ENCODE assay signal across 7 mouse cellular contexts in the genomic region with DNA sequence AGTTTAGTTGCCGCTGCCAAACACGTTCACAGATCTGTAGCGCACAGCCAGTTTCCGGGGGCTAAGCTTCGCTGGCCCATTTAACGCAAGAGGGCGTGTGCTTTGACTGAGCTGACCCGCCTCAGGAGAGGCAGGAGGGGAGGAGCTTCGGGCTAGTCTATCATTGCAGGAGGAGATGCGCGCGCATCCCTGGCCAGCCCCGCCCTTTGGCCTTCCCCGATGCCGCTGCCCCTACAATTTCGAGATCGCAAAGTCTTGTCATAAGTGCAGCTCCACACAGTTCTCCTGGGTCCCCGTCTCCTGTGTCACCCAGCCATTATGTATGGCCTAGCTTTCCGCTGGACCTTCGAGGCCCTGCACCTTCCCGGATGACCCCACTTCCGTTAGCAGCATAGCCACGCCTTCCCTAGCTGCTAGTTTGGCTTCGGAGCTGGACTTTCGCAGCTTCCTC. TPM values are rescaled to one million over a fixed set of nuclear protein-coding genes. Genes with fewer than 3 reads are reported as not detected.
A peak's percentile ranks its signal among the peaks of the same experiment; 100 is the strongest.
DNase-seq lines count a peak whose midpoint lies in the region; ATAC-seq lines count a peak whose summit lies in the region.

G6pdx (minus strand) TSS at position 369 of the 451 bp plus-strand sequence.

- H3K36me3 ChIP-seq in intestine, embryonic 15.5 days = no peaks in the 10 kb centered on the region
- peaks cover 8% of the 10 kb centered on the region for H3K36me3 ChIP-seq in midbrain, embryonic 10.5 days

- H3K9me3 ChIP-seq in intestine, embryonic 15.5 days = no peaks in the 10 kb centered on the region
- H3K9me3 ChIP-seq in midbrain, embryonic 10.5 days (replicated peaks) = no peaks in the 10 kb centered on the region

- H3K4me1 ChIP-seq in intestine, embryonic 15.5 days (replicated peaks) = no peaks in the 10 kb centered on the region
- H3K4me1 ChIP-seq in midbrain, embryonic 10.5 days = peaks cover 8% of the 10 kb centered on the region

- peak; percentile 87 for ATAC-seq in intestine, embryonic 15.5 days

- peak within 1 kb of the TSS; percentile 50 for H3K4me3 ChIP-seq in intestine, embryonic 15.5 days (replicated peaks)
- peak within 1 kb of the TSS; percentile 65 for H3K4me3 ChIP-seq in midbrain, embryonic 10.5 days

- no peaks in the 10 kb centered on the region for H3K27me3 ChIP-seq in intestine, embryonic 15.5 days (replicated peaks)
- no peaks in the 10 kb centered on the region for H3K27me3 ChIP-seq in midbrain, embryonic 10.5 days (ENCODE audit: low read depth, poor library complexity, severe bottlenecking)

- intact Hi-C loops in gastrocnemius, postnatal 36 days (cut with DNase I) = no loop called here
- intact Hi-C loops in left cerebral cortex, postnatal 25 days (cut with DNase I) = no loop called here

- H3K9ac ChIP-seq in intestine, embryonic 15.5 days = peak within 1 kb of the TSS; percentile 55

- DNase-seq in adrenal gland, adult 18-20 months (ENCODE audit: low spot score in 2 of 2) = peak; percentile 80
- DNase-seq in embryo, embryonic 11 days = peak; percentile 90
- DNase-seq in gastrocnemius, postnatal 36 days = peak; percentile 82 to 83
- DNase-seq in left cerebral cortex, postnatal 25 days (ENCODE audit: low spot score in 2 of 2) = peak; percentile 82 to 85
- peak; percentile 82 for DNase-seq in midbrain, embryonic 10.5 days (ENCODE audit: low spot score)
- peak; percentile 82 for DNase-seq in right cerebral cortex, postnatal 4 days

- H3K4me2 ChIP-seq in intestine, embryonic 15.5 days (replicated peaks) = peak within 1 kb of the TSS; percentile 59

- 24% methylated on average over 24 of the region's 25 CpGs for WGBS in intestine, embryonic 15.5 days
- 11% methylated on average over 25 of the region's 25 CpGs for WGBS in midbrain, embryonic 10.5 days

- H3K27ac ChIP-seq in intestine, embryonic 15.5 days = peak within 1 kb of the TSS; percentile 92
- H3K27ac ChIP-seq in midbrain, embryonic 10.5 days (replicated peaks) = peak within 1 kb of the TSS; percentile 83

RNA-seq across cellular contexts. Expression of gene G6pdx, which starts in this region (rescaled TPM):
- 100 to 1,000 TPM; 195 to 261 TPM for total RNA-seq in adrenal gland, adult 18-20 months (2021)
- 1 to 10 TPM; 2.9 to 3.3 TPM for total RNA-seq in gastrocnemius, postnatal 36 days (2021)
- polyA plus RNA-seq in intestine, embryonic 15.5 days (2015; fragmentation: Nextera tagmentation; extraction: Ambion mirVana) = 45.9 and 46.3 TPM in 2 replicates
- total RNA-seq in left cerebral cortex, postnatal 25 days (2021) = 10 to 100 TPM; 23.8 to 26.0 TPM
- polyA plus RNA-seq in midbrain, embryonic 10.5 days (2016; fragmentation: Nextera tagmentation; extraction: Ambion mirVana) = 54.6 and 61.5 TPM in 2 replicates

Comparison
In these comparisons a context has a peak if more than half of its experiments do, and no peak if none do; other contexts are left out.
1. Peak in every context shown above with its lines: DNase-seq, ATAC-seq, H3K4me3 ChIP-seq and H3K27ac ChIP-seq.
2. RNA of gene G6pdx (total RNA-seq): 195 to 261 TPM in adrenal gland, adult 18-20 months; 23.8 to 26.0 TPM in left cerebral cortex, postnatal 25 days and 2.9 to 3.3 TPM in gastrocnemius, postnatal 36 days; every median in the first group is over 4 times any median in the second.